Mouse (Mus musculus) kidney, embryonic 14.5 days (tissue): ENCODE measurements around the gene Zwint. TPM values are rescaled to one million over a fixed set of nuclear protein-coding genes. Genes with fewer than 3 reads are reported as not detected.

Source experiments
- ATAC-seq: fragments of 200-750 bp; cut with Nextera tagmentation; 2 replicates; pipeline ENCODE4 v1.8.0; 2017; ENCODE audit warnings: moderate number of reproducible peaks, mild to moderate bottlenecking, moderate TSS enrichment, moderate library complexity; ENCODE audit not compliant: low FRiP score, low TSS enrichment
- H3K27ac ChIP-seq: fragments of 300-500 bp; sonication (generic); 2 replicates; pipeline ENCODE4 v1.5.1; 2014; ENCODE audit warnings: low read depth, mild to moderate bottlenecking, low read length, moderate library complexity, mixed read lengths
- H3K27me3 ChIP-seq: fragments of 300-500 bp; sonication (generic); 2 replicates; pipeline ENCODE4 v1.6.1; 2014; ENCODE audit warnings: mild to moderate bottlenecking, low read length; ENCODE audit not compliant: control insufficient read depth, insufficient read depth
- H3K36me3 ChIP-seq: fragments of 300-500 bp; sonication (generic); 2 replicates; pipeline ENCODE4 v1.6.1; 2014; ENCODE audit warnings: low read length, mixed read lengths; ENCODE audit not compliant: control insufficient read depth, insufficient read depth
- H3K4me1 ChIP-seq: fragments of 300-500 bp; sonication (generic); 2 replicates; pipeline ENCODE4 v1.6.1; 2014; ENCODE audit warnings: low read length, mixed read lengths; ENCODE audit not compliant: control insufficient read depth, insufficient read depth
- H3K4me2 ChIP-seq: fragments of 300-500 bp; sonication (generic); replicated peaks from 2 replicates; pipeline ENCODE4 v1.6.1; 2014; ENCODE audit warnings: low read depth, mild to moderate bottlenecking, low read length
- H3K4me3 ChIP-seq: fragments of 300-500 bp; sonication (generic); 2 replicates; pipeline ENCODE4 v1.5.1; 2014; ENCODE audit warnings: mild to moderate bottlenecking, low read length
- H3K9ac ChIP-seq: fragments of 300-500 bp; sonication (generic); 2 replicates; pipeline ENCODE4 v1.6.1; 2014; ENCODE audit warnings: low read depth, mild to moderate bottlenecking, low read length, moderate library complexity
- H3K9me3 ChIP-seq: fragments of 300-500 bp; sonication (generic); 2 replicates; pipeline ENCODE4 v1.6.1; 2016; ENCODE audit warnings: low read length; ENCODE audit not compliant: control insufficient read depth
- WGBS: fragments of 180-500 bp; shearing (Covaris S2); extraction: QIAGEN DNeasy Blood & Tissue Kit; methylation state at CpG from one replicate; pipeline ENCODE4 v1.1.7; 2014; 5-methylcytosine and 5-hydroxymethylcytosine counted together
- polyA plus RNA-seq: library from polyadenylated mRNA; unstranded; fragments of >200 nt; fragmentation: Nextera tagmentation; extraction: Ambion mirVana; gene quantifications from 2 replicates; pipeline ENCODE4 v1.2.1, GENCODE M21; 2014

Zwint gene
- 268 and 269 TPM in 2 replicates for polyA plus RNA-seq

- Histone ChIP-seq H3K4me3 (peak within 1 kb of the TSS; percentile 80), H3K36me3 (peaks cover 29% of the 10 kb centered on the region), H3K4me1 (peaks cover 6% of the 10 kb centered on the region; the same call in 1 of the 2 replicates), H3K4me2 (peak within 1 kb of the TSS; percentile 72), H3K27me3 (no peaks in the 10 kb centered on the region), H3K9me3 (no peaks in the 10 kb centered on the region), H3K9ac (peak within 1 kb of the TSS; percentile 78), H3K27ac (peak within 1 kb of the TSS; percentile 92)
- WGBS, result 3% methylated on average over 36 of the region's 36 CpGs
- peak; percentile 99 for ATAC-seq
Observed at GRCm38 (mm10) chr10:72654270-72655016, at the start of gene Zwint. Gene Zwint, plus strand, starts transcription at chr10:72654845.

DNA sequence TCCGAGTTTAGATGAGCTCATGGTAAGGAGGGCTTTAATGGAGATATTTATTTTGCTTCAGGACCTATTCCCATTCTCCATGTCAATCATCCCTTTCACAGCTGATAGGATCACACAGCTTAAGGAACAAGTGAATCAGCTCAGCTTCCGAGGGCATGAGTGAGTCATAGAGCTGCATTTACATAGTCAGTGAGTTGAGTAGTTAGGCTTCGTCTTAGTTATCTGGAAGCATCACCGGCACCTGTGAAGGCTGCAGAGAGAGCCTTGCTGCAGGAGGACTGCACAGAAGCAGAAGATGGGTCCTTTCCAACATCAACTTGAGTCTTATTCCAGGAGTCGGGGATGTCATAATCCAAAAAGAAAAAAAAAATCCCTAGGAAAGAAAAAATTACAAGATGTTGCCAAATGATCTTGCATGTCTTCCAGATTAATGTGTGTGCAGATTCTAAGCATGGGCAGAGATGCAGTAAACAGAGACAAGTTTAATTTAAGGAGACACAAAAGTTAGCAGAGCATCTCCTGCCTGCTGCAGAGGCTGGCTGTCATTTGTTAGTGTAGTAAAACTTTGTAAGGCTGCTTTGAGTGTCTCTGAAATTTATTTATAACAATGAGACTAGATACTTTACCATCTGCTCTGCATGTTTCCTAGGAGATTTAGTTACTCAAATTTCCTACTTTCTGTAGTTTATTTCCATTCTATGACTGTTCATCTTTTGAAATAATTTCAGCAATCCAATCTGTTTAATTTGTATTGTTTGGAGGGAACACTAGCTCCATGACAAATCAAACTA, 41.3 kb upstream of the Zwint start:
- no peak overlapping the region for H3K27ac ChIP-seq
- ATAC-seq, result no peak
- no peaks in the 10 kb centered on the region for H3K27me3 ChIP-seq
- H3K4me1 ChIP-seq, result no peaks in the 10 kb centered on the region
- no peak overlapping the region for H3K9ac ChIP-seq
- no peak overlapping the region for H3K4me3 ChIP-seq
- WGBS, result 86% methylated on average over 5 of the region's 5 CpGs
- no peak overlapping the region for H3K4me2 ChIP-seq
- no peaks in the 10 kb centered on the region for H3K36me3 ChIP-seq
- H3K9me3 ChIP-seq, result no peaks in the 10 kb centered on the region

DNA sequence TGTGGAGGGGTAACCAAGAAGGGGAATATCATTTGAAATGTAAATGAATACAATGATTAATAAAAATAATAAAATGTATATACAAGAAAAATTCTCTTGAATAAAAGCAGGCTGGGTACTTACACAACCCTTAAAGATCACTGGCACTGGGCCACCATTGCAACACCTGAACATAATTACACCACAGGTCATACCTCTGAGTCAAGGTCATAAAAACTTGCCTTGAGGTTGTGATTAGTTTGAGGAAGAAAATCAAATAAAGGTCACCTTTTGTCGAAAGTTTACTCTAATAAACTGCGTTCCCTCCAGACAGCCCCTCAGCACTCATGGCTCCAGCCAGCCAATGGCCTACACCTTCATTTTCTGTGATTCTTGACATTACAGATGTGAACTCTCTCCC, 38.5 kb upstream of the Zwint start:
- Histone ChIP-seq H3K4me2 (no peak overlapping the region), H3K9me3 (no peaks in the 10 kb centered on the region), H3K36me3 (no peaks in the 10 kb centered on the region), H3K9ac (no peak overlapping the region), H3K4me3 (no peak overlapping the region), H3K4me1 (no peaks in the 10 kb centered on the region), H3K27ac (no peak overlapping the region), H3K27me3 (no peaks in the 10 kb centered on the region)
- no peak for ATAC-seq
- 87% methylated on average over 2 of the region's 2 CpGs for WGBS

DNA sequence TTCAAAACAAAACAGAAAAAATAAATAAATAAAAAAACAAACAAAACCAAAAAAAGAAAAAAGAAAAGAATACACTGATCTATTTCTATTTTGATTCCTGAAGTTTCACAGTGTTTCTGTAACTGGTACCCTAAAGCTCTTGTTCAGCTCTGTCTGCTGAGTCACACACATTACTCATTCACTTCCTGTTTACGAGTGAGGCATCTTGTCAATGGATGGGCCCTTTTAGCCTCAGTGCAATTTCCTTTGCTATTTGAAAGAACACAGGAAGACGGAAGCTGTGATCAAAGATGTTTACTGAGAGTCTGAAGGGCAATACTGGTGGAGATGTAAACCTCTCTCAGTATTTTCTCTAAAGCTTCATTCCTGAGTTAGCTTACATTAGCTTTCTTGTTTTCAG, 34.1 kb upstream of the Zwint start:
- Histone ChIP-seq H3K9ac (no peak overlapping the region), H3K27me3 (no peaks in the 10 kb centered on the region), H3K4me3 (no peak overlapping the region), H3K9me3 (no peaks in the 10 kb centered on the region), H3K36me3 (no peaks in the 10 kb centered on the region), H3K4me1 (no peaks in the 10 kb centered on the region), H3K27ac (no peak overlapping the region), H3K4me2 (no peak overlapping the region)
- WGBS, result 52% methylated on average over 2 of the region's 2 CpGs
- no peak for ATAC-seq

DNA sequence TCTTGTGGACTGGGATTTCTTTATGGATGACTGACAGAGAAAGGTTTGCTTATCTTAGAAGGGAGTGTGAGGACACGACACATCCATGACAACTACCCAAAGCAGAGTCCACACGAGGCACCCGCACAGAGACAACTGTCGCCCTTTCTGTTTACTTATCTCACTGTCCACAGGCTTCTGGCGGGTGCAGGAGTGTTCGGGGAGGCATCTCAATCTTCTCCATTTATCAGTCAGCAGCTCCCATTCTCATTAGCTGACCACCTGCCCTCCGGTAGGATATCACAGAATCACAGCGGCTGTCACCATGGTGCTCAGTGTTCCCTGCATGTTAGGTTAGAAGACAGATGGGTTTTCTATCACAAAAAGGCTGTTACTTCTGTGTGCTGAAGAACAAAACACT, 31.1 kb upstream of the Zwint start:
- no peaks in the 10 kb centered on the region for H3K36me3 ChIP-seq
- no peaks in the 10 kb centered on the region for H3K9me3 ChIP-seq
- H3K27ac ChIP-seq, result no peak overlapping the region
- no peaks in the 10 kb centered on the region for H3K27me3 ChIP-seq
- H3K4me2 ChIP-seq, result no peak overlapping the region
- no peak overlapping the region for H3K9ac ChIP-seq
- no peak for ATAC-seq
- H3K4me3 ChIP-seq, result no peak overlapping the region
- H3K4me1 ChIP-seq, result no peaks in the 10 kb centered on the region
- WGBS, result 63% methylated on average over 8 of the region's 8 CpGs

- Histone ChIP-seq H3K4me1 (no peaks in the 10 kb centered on the region), H3K4me2 (no peak overlapping the region), H3K4me3 (no peak overlapping the region), H3K36me3 (no peaks in the 10 kb centered on the region), H3K9me3 (no peaks in the 10 kb centered on the region), H3K9ac (no peak overlapping the region), H3K27ac (no peak overlapping the region), H3K27me3 (no peaks in the 10 kb centered on the region)
- WGBS, result 18% methylated on average over 5 of the region's 5 CpGs
- ATAC-seq, result no peak
Observed at GRCm38 (mm10) chr10:72634125-72634524, 20.5 kb upstream of the Zwint start.

DNA sequence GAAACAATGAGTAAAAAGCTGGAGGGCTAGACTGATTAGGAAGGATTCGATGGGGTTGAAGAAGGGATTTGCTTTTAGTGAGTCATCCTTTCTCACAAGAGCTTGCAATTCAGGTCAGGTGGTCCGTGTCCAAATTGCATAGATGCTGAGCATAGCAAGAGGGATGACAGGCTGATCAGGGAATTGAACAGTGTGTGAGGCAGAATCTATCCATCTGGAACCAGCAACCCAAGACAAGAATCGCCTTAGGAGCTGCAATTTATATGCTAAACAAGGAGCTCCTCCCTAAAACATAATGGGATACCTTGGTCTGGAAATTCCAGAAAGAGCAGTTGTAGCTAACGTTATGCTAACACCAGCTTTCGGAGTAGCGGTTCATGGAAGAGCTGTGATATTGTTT, 3.8 kb upstream of the Zwint start:
- ATAC-seq, result no peak
- Histone ChIP-seq H3K27ac (no peak overlapping the region), H3K36me3 (no peaks in the 10 kb centered on the region), H3K4me1 (peaks cover 3% of the 10 kb centered on the region; the same call in 1 of the 2 replicates), H3K9me3 (no peaks in the 10 kb centered on the region), H3K27me3 (no peaks in the 10 kb centered on the region), H3K4me3 (no peak overlapping the region), H3K4me2 (no peak overlapping the region), H3K9ac (no peak overlapping the region)
- WGBS, result 59% methylated on average over 6 of the region's 6 CpGs

GRCm38 (mm10) chr10:72653797-72654196, 848 bp upstream of the Zwint start:
- no peak for ATAC-seq
- Histone ChIP-seq H3K4me3 (no peak overlapping the region; the same call in 1 of the 2 replicates), H3K9me3 (no peaks in the 10 kb centered on the region), H3K27ac (peak overlapping the region; percentile 92; the same call in 1 of the 2 replicates), H3K9ac (peak overlapping the region; percentile 47; the same call in 1 of the 2 replicates), H3K4me2 (peak overlapping the region; percentile 49; the same call in 1 of the 2 replicates), H3K27me3 (no peaks in the 10 kb centered on the region), H3K4me1 (peaks cover 6% of the 10 kb centered on the region; the same call in 1 of the 2 replicates), H3K36me3 (peaks cover 22% of the 10 kb centered on the region)
- 44% methylated on average over 2 of the region's 2 CpGs for WGBS
